Comparison of ENCODE assay signal across 8 mouse cellular contexts in genomic region chr7:27257046-27257851, GRCm38 (mm10). TPM values are rescaled to one million over a fixed set of nuclear protein-coding genes. Genes with fewer than 3 reads are reported as not detected.
DNase-seq lines count a peak whose midpoint lies in the region; ATAC-seq and TF ChIP-seq lines count a peak whose summit lies in the region.

No protein-coding gene starts in this region.

- peak overlapping the region; percentile 89 for H3K4me2 ChIP-seq in embryonic facial prominence, embryonic 13.5 days
- H3K4me2 ChIP-seq in heart, embryonic 12.5 days, result peak overlapping the region; percentile 78
- peak overlapping the region; percentile 92 for H3K4me2 ChIP-seq in kidney, embryonic 15.5 days
- H3K4me2 ChIP-seq in myocyte (ENCODE audit: low read depth), result peak overlapping the region; percentile 90

- peaks cover 40% of the 10 kb centered on the region for H3K4me1 ChIP-seq in embryonic facial prominence, embryonic 13.5 days
- peaks cover 23% of the 10 kb centered on the region for H3K4me1 ChIP-seq in heart, embryonic 12.5 days (replicated peaks)
- peaks cover 39% of the 10 kb centered on the region for H3K4me1 ChIP-seq in kidney, embryonic 15.5 days

- 15% methylated on average over 27 of the region's 27 CpGs for WGBS in embryonic facial prominence, embryonic 13.5 days
- WGBS in heart, embryonic 12.5 days, result 12% methylated on average over 27 of the region's 27 CpGs
- 23% methylated on average over 27 of the region's 27 CpGs for WGBS in kidney, embryonic 15.5 days

- peaks cover 12% of the 10 kb centered on the region for H3K79me2 ChIP-seq in myocyte (ENCODE audit: control insufficient read depth, insufficient read depth)

- H3K9ac ChIP-seq in embryonic facial prominence, embryonic 13.5 days, result peak overlapping the region; percentile 53
- H3K9ac ChIP-seq in heart, embryonic 12.5 days, result peak overlapping the region; percentile 62; the same call in 1 of the 2 replicates
- H3K9ac ChIP-seq in kidney, embryonic 15.5 days, result no peak overlapping the region

- peak overlapping the region; percentile 23 for H3ac ChIP-seq in myocyte (ENCODE audit: control insufficient read depth, insufficient read length)

- H3K9me3 ChIP-seq in embryonic facial prominence, embryonic 13.5 days, result no peaks in the 10 kb centered on the region
- no peaks in the 10 kb centered on the region for H3K9me3 ChIP-seq in heart, embryonic 12.5 days (replicated peaks)
- no peaks in the 10 kb centered on the region for H3K9me3 ChIP-seq in kidney, embryonic 15.5 days (replicated peaks)

- peaks cover 26% of the 10 kb centered on the region for H3K36me3 ChIP-seq in embryonic facial prominence, embryonic 13.5 days
- H3K36me3 ChIP-seq in heart, embryonic 12.5 days, result peaks cover 2% of the 10 kb centered on the region
- H3K36me3 ChIP-seq in kidney, embryonic 15.5 days, result peaks cover 12% of the 10 kb centered on the region; the same call in 1 of the 2 replicates
- H3K36me3 ChIP-seq in myocyte (ENCODE audit: control insufficient read depth, insufficient read depth), result no peaks in the 10 kb centered on the region

- no peaks in the 10 kb centered on the region for H3K27me3 ChIP-seq in embryonic facial prominence, embryonic 13.5 days
- H3K27me3 ChIP-seq in heart, embryonic 12.5 days (replicated peaks), result no peaks in the 10 kb centered on the region
- no peaks in the 10 kb centered on the region for H3K27me3 ChIP-seq in kidney, embryonic 15.5 days
- H3K27me3 ChIP-seq in myocyte (ENCODE audit: control insufficient read depth, insufficient read depth, insufficient read length), result no peaks in the 10 kb centered on the region

- TF ChIP-seq POLR2A in myocyte (IDR thresholded peaks at IDR 0.05; ENCODE audit: insufficient read length, low read depth), result peak; percentile 60

- H3K27ac ChIP-seq in embryonic facial prominence, embryonic 13.5 days, result peak overlapping the region; percentile 88
- peak overlapping the region; percentile 47; the same call in 1 of the 2 replicates for H3K27ac ChIP-seq in heart, embryonic 12.5 days (ENCODE audit: poor library complexity, severe bottlenecking)
- peak overlapping the region; percentile 56; the same call in 1 of the 2 replicates for H3K27ac ChIP-seq in kidney, embryonic 15.5 days

- peak; percentile 20; the same call in 1 of the 2 replicates for ATAC-seq in embryonic facial prominence, embryonic 13.5 days (ENCODE audit: insufficient number of reproducible peaks, insufficient read depth, low FRiP score, low TSS enrichment, low read depth)
- ATAC-seq in heart, embryonic 12.5 days (ENCODE audit: insufficient number of reproducible peaks, low FRiP score), result no peak
- 0 out of 2 replicates have a peak, but pooled peaks have one; percentile 1 for ATAC-seq in kidney, embryonic 15.5 days (replicated peaks; ENCODE audit: low FRiP score)

- peak overlapping the region; percentile 80 for H3K4me3 ChIP-seq in embryonic facial prominence, embryonic 13.5 days
- H3K4me3 ChIP-seq in heart, embryonic 12.5 days, result peak overlapping the region; percentile 17
- H3K4me3 ChIP-seq in kidney, embryonic 15.5 days (replicated peaks), result peak overlapping the region; percentile 84; the same call in 1 of the 2 replicates
- H3K4me3 ChIP-seq in myocyte, result peak overlapping the region; percentile 63

- peak; percentile 25 to 32 for DNase-seq in urinary bladder, adult 18-20 months (ENCODE audit: low spot score in 2 of 2)
- DNase-seq in urinary bladder, postnatal 10 days (ENCODE audit: low spot score), result no peak
- DNase-seq in liver, result peak; percentile 37
- DNase-seq in urinary bladder, postnatal 25 days (ENCODE audit: low spot score), result peak; percentile 40

TF ChIP-seq in myocyte, 11 proteins besides CTCF, POLR2A, EP300 and RAD21:
- TF ChIP-seq TCF12 (IDR thresholded peaks at IDR 0.05; ENCODE audit: insufficient read depth, poor library complexity, severe bottlenecking) (no peak), TCF3 (IDR thresholded peaks at IDR 0.05; ENCODE audit: insufficient read length, low read depth) (no peak), CEBPB (IDR thresholded peaks at IDR 0.05; ENCODE audit: insufficient read depth, poor library complexity, severe bottlenecking) (no peak), MYOG (IDR thresholded peaks at IDR 0.05; ENCODE audit: control insufficient read depth in 1 of 3, insufficient read depth in 1 of 3, insufficient read length in 2 of 3, low read depth in 2 of 3) (peak in 2 of 3 experiments; percentile 2 to 57), REST (IDR thresholded peaks at IDR 0.05; ENCODE audit: insufficient read depth, insufficient read length) (no peak), SRF (IDR thresholded peaks at IDR 0.05; ENCODE audit: control insufficient read depth, insufficient read length, low read depth) (no peak), POLR2AphosphoS2 (IDR thresholded peaks at IDR 0.05; ENCODE audit: insufficient read length, low read depth) (peak; percentile 53), E2F4 (IDR thresholded peaks at IDR 0.05; ENCODE audit: insufficient read depth) (no peak), USF1 (IDR thresholded peaks at IDR 0.05; ENCODE audit: low read depth) (peak; percentile 56), MAX (IDR thresholded peaks at IDR 0.05; ENCODE audit: low read depth) (peak; percentile 35), MYOD1 (IDR thresholded peaks at IDR 0.05; ENCODE audit: control insufficient read depth in 1 of 3, insufficient read length in 2 of 3, low read depth in 2 of 3) (peak in 1 of 3 experiments; percentile 64)

RNA-seq across cellular contexts. Expression of gene Numbl, which starts 1.0 kb away (rescaled TPM):
- 33.8 and 35.7 TPM in 2 replicates for polyA plus RNA-seq in embryonic facial prominence, embryonic 13.5 days (2015; fragmentation: Nextera tagmentation; extraction: Ambion mirVana)
- polyA plus RNA-seq in heart, embryonic 12.5 days (2016; fragmentation: Nextera tagmentation; extraction: Ambion mirVana), result 11.1 and 11.6 TPM in 2 replicates
- 15.3 and 18.5 TPM in 2 replicates for polyA plus RNA-seq in kidney, embryonic 15.5 days (2015; fragmentation: Nextera tagmentation; extraction: Ambion mirVana)
- 28.8 TPM for polyA plus RNA-seq in myocyte (2012; fragmentation: generic; extraction: Trizol)

RNA-seq across cellular contexts. Expression of gene Coq8b, which starts 24.4 kb away (rescaled TPM):
- polyA plus RNA-seq in embryonic facial prominence, embryonic 13.5 days (2015; fragmentation: Nextera tagmentation; extraction: Ambion mirVana), result 19.0 and 20.5 TPM in 2 replicates
- polyA plus RNA-seq in heart, embryonic 12.5 days (2016; fragmentation: Nextera tagmentation; extraction: Ambion mirVana), result 11.4 and 11.5 TPM in 2 replicates
- 20.9 and 23.1 TPM in 2 replicates for polyA plus RNA-seq in kidney, embryonic 15.5 days (2015; fragmentation: Nextera tagmentation; extraction: Ambion mirVana)
- polyA plus RNA-seq in myocyte (2012; fragmentation: generic; extraction: Trizol), result 19.1 TPM

RNA-seq across cellular contexts. Expression of gene Itpkc, which starts 28.8 kb away (rescaled TPM):
- polyA plus RNA-seq in embryonic facial prominence, embryonic 13.5 days (2015; fragmentation: Nextera tagmentation; extraction: Ambion mirVana), result 5.7 and 8.3 TPM in 2 replicates
- polyA plus RNA-seq in heart, embryonic 12.5 days (2016; fragmentation: Nextera tagmentation; extraction: Ambion mirVana), result 3.1 and 3.4 TPM in 2 replicates
- polyA plus RNA-seq in kidney, embryonic 15.5 days (2015; fragmentation: Nextera tagmentation; extraction: Ambion mirVana), result 4.4 and 5.2 TPM in 2 replicates
- polyA plus RNA-seq in myocyte (2012; fragmentation: generic; extraction: Trizol), result 7.1 TPM

Comparison
In these comparisons a context has a peak if more than half of its experiments do, and no peak if none do; other contexts are left out.
1. H3K4me3 ChIP-seq: peak in every context shown above with its lines; median percentile 84 in kidney, embryonic 15.5 days; 80 in embryonic facial prominence, embryonic 13.5 days; 63 in myocyte; 17 in heart, embryonic 12.5 days.